In the genomic region with DNA sequence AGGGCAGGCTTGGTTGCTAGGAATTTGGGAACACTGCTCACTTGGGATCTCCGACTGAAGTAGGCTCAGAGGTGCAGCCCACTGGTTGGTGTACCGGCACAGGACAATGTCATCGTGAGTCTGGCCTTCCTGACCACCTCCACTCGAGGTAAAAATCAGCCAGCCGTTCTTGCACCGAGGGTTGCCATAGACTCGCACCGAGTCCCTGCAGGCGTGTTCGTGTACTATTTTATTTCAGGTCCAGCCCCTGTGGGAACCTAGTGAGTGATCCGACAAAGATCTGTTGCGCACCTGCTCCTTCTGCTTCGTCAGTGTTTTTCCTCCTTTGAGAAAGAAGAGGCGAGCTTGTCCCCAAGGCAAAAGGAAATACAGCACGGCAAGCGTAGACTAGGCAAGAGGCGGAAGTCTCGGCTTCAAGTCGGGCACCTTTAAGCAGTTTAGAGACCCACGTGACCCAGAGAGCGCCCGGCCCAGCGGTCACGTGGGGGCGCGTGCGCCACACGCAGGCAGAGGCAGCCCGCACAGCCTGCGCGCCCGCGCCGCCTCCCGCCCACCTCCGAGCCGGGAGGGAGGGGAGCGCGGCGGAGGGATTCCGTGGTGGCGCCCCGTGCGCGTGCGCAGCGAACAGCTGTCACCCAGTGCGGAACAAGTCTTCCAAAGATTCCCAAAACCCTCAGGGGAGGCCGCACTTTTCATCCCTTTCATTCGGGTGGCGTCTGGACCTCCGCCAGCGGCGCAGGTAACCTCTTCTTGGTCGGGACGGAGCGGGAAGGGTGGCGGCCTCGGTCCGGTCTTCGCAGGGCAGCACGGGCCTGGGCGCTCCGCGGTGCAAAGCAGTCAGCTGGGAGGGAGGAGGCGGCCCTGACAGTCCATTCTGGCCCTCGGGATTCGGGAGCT, we compare ENCODE assay signal across 7 mouse cellular contexts. TPM values are rescaled to one million over a fixed set of nuclear protein-coding genes. Genes with fewer than 3 reads are reported as not detected.
DNase-seq lines count a peak whose midpoint lies in the region; ATAC-seq lines count a peak whose summit lies in the region.

No protein-coding gene starts in this region.

- peak; percentile 99 for ATAC-seq in intestine, embryonic 15.5 days

- peak overlapping the region; percentile 89 for H3K27ac ChIP-seq in intestine, embryonic 15.5 days
- peak overlapping the region; percentile 87 for H3K27ac ChIP-seq in midbrain, embryonic 10.5 days (replicated peaks)

- no peaks in the 10 kb centered on the region for H3K4me1 ChIP-seq in intestine, embryonic 15.5 days (replicated peaks)
- peaks cover 4% of the 10 kb centered on the region for H3K4me1 ChIP-seq in midbrain, embryonic 10.5 days

- peak overlapping the region; percentile 78 for H3K4me3 ChIP-seq in intestine, embryonic 15.5 days (replicated peaks)
- H3K4me3 ChIP-seq in midbrain, embryonic 10.5 days = peak overlapping the region; percentile 78

- DNase-seq in adrenal gland, adult 2 months = peak; percentile 98
- DNase-seq in embryo, embryonic 11.5 days (ENCODE audit: low read depth, low spot score) = peak; percentile 92
- DNase-seq in gastrocnemius, postnatal 36 days = peak; percentile 93 to 95
- peak; percentile 98 to 99 for DNase-seq in left cerebral cortex, postnatal 25 days (ENCODE audit: low spot score in 2 of 2)
- peak; percentile 95 for DNase-seq in midbrain, embryonic 10.5 days (ENCODE audit: low spot score)
- peak; percentile 97 for DNase-seq in right cerebral cortex, postnatal 4 days

- intact Hi-C loops in gastrocnemius, postnatal 36 days (cut with DNase I) = no loop called here
- intact Hi-C loops in left cerebral cortex, postnatal 25 days (cut with DNase I) = no loop called here

- H3K9me3 ChIP-seq in intestine, embryonic 15.5 days = no peaks in the 10 kb centered on the region
- H3K9me3 ChIP-seq in midbrain, embryonic 10.5 days (replicated peaks) = no peaks in the 10 kb centered on the region

- H3K4me2 ChIP-seq in intestine, embryonic 15.5 days (replicated peaks) = peak overlapping the region; percentile 80

- no peaks in the 10 kb centered on the region for H3K36me3 ChIP-seq in intestine, embryonic 15.5 days
- no peaks in the 10 kb centered on the region for H3K36me3 ChIP-seq in midbrain, embryonic 10.5 days

- no peaks in the 10 kb centered on the region for H3K27me3 ChIP-seq in intestine, embryonic 15.5 days (replicated peaks)
- no peaks in the 10 kb centered on the region for H3K27me3 ChIP-seq in midbrain, embryonic 10.5 days (ENCODE audit: low read depth, poor library complexity, severe bottlenecking)

- H3K9ac ChIP-seq in intestine, embryonic 15.5 days = peak overlapping the region; percentile 71

- under 1% methylated on average over 64 of the region's 68 CpGs for WGBS in intestine, embryonic 15.5 days
- WGBS in midbrain, embryonic 10.5 days = under 1% methylated on average over 67 of the region's 68 CpGs

RNA-seq across cellular contexts. Expression of a gene that starts 9.3 kb away (rescaled TPM):
- total RNA-seq in adrenal gland, adult 2 months (2021) = 10 to 100 TPM; 20.6 TPM
- 0.57 and 0.90 TPM in 2 replicates for polyA plus RNA-seq in adrenal gland, adult 2 months (2012; rRNA removed)
- 1 to 10 TPM; 5.6 to 9.4 TPM for total RNA-seq in gastrocnemius, postnatal 36 days (2021)
- 10.9 and 11.5 TPM in 2 replicates for polyA plus RNA-seq in intestine, embryonic 15.5 days (2015; fragmentation: Nextera tagmentation; extraction: Ambion mirVana)
- 10 to 100 TPM; 21.9 to 24.3 TPM for total RNA-seq in left cerebral cortex, postnatal 25 days (2021)
- 9.5 and 12.5 TPM in 2 replicates for polyA plus RNA-seq in midbrain, embryonic 10.5 days (2016; fragmentation: Nextera tagmentation; extraction: Ambion mirVana)

Comparison
In these comparisons a context has a peak if more than half of its experiments do, and no peak if none do; other contexts are left out.
1. Peak in every context shown above with its lines: DNase-seq, ATAC-seq, H3K4me3 ChIP-seq and H3K27ac ChIP-seq.